Mouse (Mus musculus): ENCODE data around the gene G430095P16Rik.
A peak's percentile ranks its signal among the peaks of the same experiment; 100 is the strongest.

- no peak for TF ChIP-seq EP300 (IDR thresholded peaks at IDR 0.05; ENCODE audit: low read depth)
- TF ChIP-seq CTCF (IDR thresholded peaks at IDR 0.05; ENCODE audit: low read depth), result peak; percentile 98
Measured at GRCm38 (mm10) chr8:84737608-84738007, 14.8 kb downstream of the G430095P16Rik start.
